Mouse (Mus musculus) E14TG2a.4 (cell line): ENCODE measurements around the gene Nphs1.
A peak's percentile ranks its signal among the peaks of the same experiment; 100 is the strongest.

Source experiments
- H3K27me3 ChIP-seq: 2 replicates; pipeline ENCODE4 v1.6.1; 2014; ENCODE audit warnings: low read length, control low read depth; ENCODE audit not compliant: insufficient read depth
- H3K36me3 ChIP-seq: 2 replicates; pipeline ENCODE4 v1.6.1; 2014; ENCODE audit warnings: low read length, control low read depth; ENCODE audit not compliant: insufficient read depth
- H3K4me1 ChIP-seq: replicated peaks from 2 replicates; pipeline ENCODE4 v1.6.1; 2014; ENCODE audit warnings: low read depth, low read length, control low read depth
- H3K4me3 ChIP-seq: replicated peaks from 2 replicates; pipeline ENCODE4 v1.5.1; 2014; ENCODE audit warnings: mild to moderate bottlenecking, low read length
- H3K9me3 ChIP-seq: 2 replicates; pipeline ENCODE4 v1.6.1; 2014; ENCODE audit warnings: low read length, control low read depth
- CTCF ChIP-seq: conservative IDR thresholded peaks from 2 replicates; pipeline ENCODE4 v1.5.1; 2014; ENCODE audit warnings: low read length
- NANOG ChIP-seq: IDR thresholded peaks from 2 replicates; pipeline ENCODE4 v1.6.1; 2014; ENCODE audit warnings: borderline replicate concordance, low read length, mixed read lengths
- POU5F1 ChIP-seq: IDR thresholded peaks from 2 replicates; pipeline ENCODE4 v1.6.1; 2014; ENCODE audit warnings: low read length, borderline replicate concordance

Nphs1 gene

DNA sequence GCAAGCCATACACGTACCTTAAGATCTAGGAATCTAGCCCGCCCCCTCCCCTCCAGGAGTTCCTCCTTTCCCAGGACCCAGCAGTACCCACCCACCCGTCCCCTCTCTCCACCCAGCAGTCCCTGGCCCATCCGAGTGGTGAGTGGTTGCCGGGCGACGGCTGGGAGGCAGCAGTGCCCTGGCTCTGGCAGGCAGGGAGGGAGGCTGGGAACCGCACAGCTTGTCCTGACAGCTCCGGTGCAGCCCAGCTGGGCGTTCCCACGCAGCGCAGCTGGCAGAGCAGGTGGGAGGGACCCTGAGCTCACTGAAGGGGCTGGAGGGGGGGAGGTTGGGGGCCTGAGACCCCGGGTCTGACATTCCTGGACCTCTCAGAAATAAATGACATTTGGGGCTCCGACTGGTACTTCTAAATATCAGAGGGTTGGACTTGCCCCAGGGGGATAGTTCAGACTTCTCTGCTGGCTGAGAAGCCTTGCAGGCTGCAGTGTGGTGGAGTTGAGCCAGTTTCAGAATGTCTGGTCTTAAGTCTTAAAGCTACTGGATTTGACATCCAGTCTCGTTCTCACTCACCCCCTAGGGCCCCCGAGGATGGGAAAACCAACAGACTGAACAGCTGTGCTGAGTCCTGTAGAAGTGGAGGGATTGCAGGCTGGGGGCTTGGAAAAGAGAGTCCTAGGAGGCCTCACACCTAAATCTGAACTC is at the start of gene Nphs1, which contains the start of gene Kirrel2:
Gene Nphs1 (plus strand): TSS at position 687 of the 702 bp plus-strand sequence.
Gene Kirrel2 (minus strand): TSS at position 62 of the 702 bp plus-strand sequence.
- Histone ChIP-seq H3K27me3 (no peaks in the 10 kb centered on the region), H3K4me3 (peak within 1 kb of the TSS; percentile 84), H3K4me1 (peaks cover 100% of the 10 kb centered on the region), H3K9me3 (no peaks in the 10 kb centered on the region), H3K36me3 (peaks cover 50% of the 10 kb centered on the region)
- TF ChIP-seq CTCF = no peak
- TF ChIP-seq NANOG = no peak
- no peak for TF ChIP-seq POU5F1

DNA sequence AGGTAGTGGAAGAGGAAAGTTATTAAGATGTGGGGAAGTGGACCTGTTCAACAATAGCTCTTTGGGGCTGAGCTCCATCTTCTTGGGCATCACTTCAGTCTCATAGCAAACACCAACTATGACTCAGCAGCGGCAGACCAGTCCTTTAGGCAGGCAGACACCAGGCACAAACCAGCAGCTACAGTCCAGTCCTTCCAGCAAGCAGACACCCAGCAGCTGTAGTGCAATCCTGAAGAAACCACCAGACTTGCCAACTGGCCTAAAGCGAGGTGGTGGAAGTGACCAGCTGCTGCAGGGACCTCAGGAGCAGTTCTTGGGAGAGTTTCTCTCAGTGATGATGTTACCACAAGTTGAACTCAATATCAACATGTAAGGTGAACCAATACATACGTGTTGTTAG is 49.5 kb upstream of the Nphs1 start:
- H3K27me3 ChIP-seq = peaks cover 1% of the 10 kb centered on the region; the same call in 1 of the 2 replicates
- H3K4me3 ChIP-seq = no peak overlapping the region
- TF ChIP-seq NANOG (no peak), CTCF (no peak), POU5F1 (no peak)
- H3K4me1 ChIP-seq = peaks cover 24% of the 10 kb centered on the region
- H3K9me3 ChIP-seq = peaks cover 5% of the 10 kb centered on the region
- H3K36me3 ChIP-seq = no peaks in the 10 kb centered on the region

- H3K4me3 ChIP-seq = no peak overlapping the region
- peaks cover 5% of the 10 kb centered on the region for H3K9me3 ChIP-seq
- peaks cover 3% of the 10 kb centered on the region; the same call in 1 of the 2 replicates for H3K27me3 ChIP-seq
- peaks cover 22% of the 10 kb centered on the region for H3K4me1 ChIP-seq
- TF ChIP-seq POU5F1 = no peak
- TF ChIP-seq NANOG = no peak
- no peak for TF ChIP-seq CTCF
- H3K36me3 ChIP-seq = no peaks in the 10 kb centered on the region
Measured at GRCm38 (mm10) chr7:30409789-30410188, 48.3 kb upstream of the Nphs1 start.

DNA sequence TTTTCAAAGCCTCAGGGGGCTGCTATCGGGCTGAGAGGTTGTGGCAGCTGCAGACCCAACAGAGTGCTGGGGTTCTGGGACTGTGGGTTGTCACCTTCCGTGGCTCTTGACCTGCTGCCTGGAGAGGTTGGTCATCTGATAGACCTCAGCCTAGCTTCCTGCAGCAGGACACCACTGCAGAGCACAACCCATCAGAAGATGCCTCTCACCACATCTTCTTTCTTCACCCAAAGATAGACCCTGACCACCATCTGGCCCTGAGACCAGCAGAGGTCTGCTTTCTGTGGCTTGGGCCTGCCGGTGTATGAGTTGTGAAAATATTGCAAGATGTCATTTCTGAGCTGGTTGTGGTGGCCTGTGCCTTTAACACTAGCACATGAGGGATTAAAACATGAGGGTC is 47.1 kb upstream of the Nphs1 start:
- Histone ChIP-seq H3K4me3 (no peak overlapping the region), H3K9me3 (peaks cover 8% of the 10 kb centered on the region), H3K36me3 (no peaks in the 10 kb centered on the region), H3K27me3 (peaks cover 3% of the 10 kb centered on the region; the same call in 1 of the 2 replicates), H3K4me1 (peaks cover 22% of the 10 kb centered on the region)
- TF ChIP-seq POU5F1 (no peak), NANOG (no peak), CTCF (no peak)

DNA sequence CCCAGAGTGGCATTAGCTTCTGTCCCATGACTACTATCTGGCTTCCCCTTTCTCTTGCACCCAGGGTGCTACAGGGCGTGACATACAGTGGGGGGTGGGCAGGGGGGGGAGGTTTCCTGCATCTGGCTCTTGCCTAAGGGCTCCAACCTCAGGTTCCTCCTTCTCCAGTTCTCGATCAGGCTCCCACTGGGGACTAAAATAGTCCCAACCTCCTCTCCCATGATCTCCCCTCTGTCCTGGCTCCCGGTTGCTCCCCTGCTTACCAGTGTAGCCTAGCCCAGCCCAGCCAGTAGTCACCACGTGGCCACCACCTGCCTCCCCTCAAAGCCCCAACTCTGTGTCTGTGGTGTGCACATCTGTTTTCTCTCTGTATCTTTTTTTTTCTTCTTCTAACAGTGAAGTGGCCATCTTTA is 45.4 kb upstream of the Nphs1 start:
- TF ChIP-seq CTCF (no peak), POU5F1 (no peak), NANOG (no peak)

DNA sequence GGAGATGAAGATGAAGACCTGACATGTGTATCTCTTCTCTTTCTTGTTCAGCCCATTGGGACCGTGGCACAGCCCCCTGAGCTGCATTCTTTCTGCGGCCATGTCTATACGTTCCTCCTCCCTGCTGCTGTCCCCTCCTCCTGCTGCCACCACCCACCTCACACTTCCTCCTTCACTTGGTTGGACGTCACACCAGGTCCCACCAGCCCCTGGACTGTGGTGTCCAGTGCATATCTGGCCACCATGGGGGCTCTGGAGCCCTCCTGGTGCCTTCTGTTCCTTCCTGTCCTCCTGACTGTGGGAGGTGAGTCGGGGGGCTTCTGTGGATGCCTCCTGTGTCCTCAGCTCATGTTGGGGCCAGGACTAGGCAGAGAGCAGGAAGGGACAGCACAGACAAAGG is 44.5 kb upstream of the Nphs1 start, which contains the start of gene Tyrobp:
Gene Tyrobp (plus strand): TSS at position 165 of the 400 bp plus-strand sequence.
- no peaks in the 10 kb centered on the region for H3K36me3 ChIP-seq
- peaks cover 3% of the 10 kb centered on the region; the same call in 1 of the 2 replicates for H3K27me3 ChIP-seq
- peaks cover 8% of the 10 kb centered on the region for H3K9me3 ChIP-seq
- TF ChIP-seq POU5F1 (no peak), CTCF (no peak), NANOG (no peak)
- H3K4me1 ChIP-seq = peaks cover 31% of the 10 kb centered on the region
- no peak within 1 kb of the TSS for H3K4me3 ChIP-seq

More for the DNA sequence above, 45.4 kb upstream of the Nphs1 start:
- Histone ChIP-seq H3K36me3 (no peaks in the 10 kb centered on the region), H3K27me3 (peaks cover 3% of the 10 kb centered on the region; the same call in 1 of the 2 replicates), H3K4me1 (peaks cover 25% of the 10 kb centered on the region), H3K9me3 (peaks cover 8% of the 10 kb centered on the region), H3K4me3 (no peak overlapping the region)

GRCm38 (mm10) chr7:30417856-30418255 is 40.3 kb upstream of the Nphs1 start:
- Histone ChIP-seq H3K4me1 (peaks cover 44% of the 10 kb centered on the region), H3K4me3 (peak overlapping the region; percentile 65), H3K36me3 (no peaks in the 10 kb centered on the region), H3K9me3 (peaks cover 8% of the 10 kb centered on the region; the same call in 1 of the 2 replicates), H3K27me3 (peaks cover 3% of the 10 kb centered on the region; the same call in 1 of the 2 replicates)
- TF ChIP-seq NANOG = no peak
- no peak for TF ChIP-seq CTCF
- TF ChIP-seq POU5F1 = no peak

DNA sequence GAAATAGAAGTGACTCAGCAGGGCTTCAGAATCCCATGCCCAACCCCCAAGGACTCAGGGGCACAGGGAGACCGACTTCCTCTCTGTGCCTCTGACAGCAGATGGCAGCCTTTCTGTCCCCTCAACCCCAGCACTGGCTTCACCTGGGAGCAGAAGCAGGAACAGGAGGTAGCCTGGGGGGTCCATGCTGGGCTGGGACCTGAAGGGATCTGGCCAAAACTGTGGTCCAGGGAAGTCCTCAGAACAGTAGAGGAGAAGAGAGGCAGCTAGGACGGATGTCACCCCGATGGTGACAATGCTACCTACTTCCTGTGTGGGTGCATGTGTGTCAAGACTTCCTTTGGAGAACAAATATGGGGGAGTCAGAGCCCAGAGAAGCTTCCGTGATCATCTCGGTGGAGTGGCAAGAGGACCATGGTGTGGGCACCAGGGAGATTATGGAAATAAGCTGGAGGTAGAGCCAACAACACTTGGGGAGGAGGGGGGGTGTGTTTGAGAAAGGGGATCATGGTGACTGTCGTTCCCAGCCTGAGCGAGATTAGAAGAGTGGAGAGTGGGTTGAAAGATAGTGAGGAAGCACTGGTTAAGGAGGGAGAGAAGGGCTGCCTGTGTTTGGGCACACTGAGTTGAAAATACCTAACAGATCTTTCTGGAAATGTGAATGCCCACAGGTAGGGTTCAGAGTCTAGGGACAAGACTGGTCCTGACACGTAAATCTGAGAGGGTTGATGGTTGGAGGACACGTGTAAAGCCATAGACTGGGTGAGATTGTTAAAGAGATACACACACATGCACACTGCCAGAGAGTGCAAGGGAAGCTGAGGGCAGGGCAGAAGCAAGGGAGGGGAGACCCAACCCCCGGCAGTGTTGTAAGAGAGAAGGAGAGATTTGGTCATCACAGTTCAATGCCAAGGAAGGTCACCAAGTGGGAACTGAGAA is 38.3 kb upstream of the Nphs1 start, which contains the start of gene Hcst:
Gene Hcst (minus strand): TSS at position 294 of the 939 bp plus-strand sequence.
- Histone ChIP-seq H3K36me3 (peaks cover 20% of the 10 kb centered on the region), H3K9me3 (peaks cover 8% of the 10 kb centered on the region; the same call in 1 of the 2 replicates), H3K4me1 (peaks cover 63% of the 10 kb centered on the region), H3K27me3 (no peaks in the 10 kb centered on the region; the same call in 1 of the 2 replicates), H3K4me3 (no peak within 1 kb of the TSS)
- TF ChIP-seq NANOG (no peak), POU5F1 (no peak), CTCF (no peak)
